Mouse (Mus musculus): ENCODE results near the gene Klhl33. TPM values are rescaled to one million over a fixed set of nuclear protein-coding genes. Genes with fewer than 3 reads are reported as not detected.
"Not testable (repeated sequence)": the region's sequence is repeated elsewhere in the genome, so short reads cannot be mapped to it uniquely, and the experiment has no call there.

Klhl33 gene
- polyA plus RNA-seq, 1 experiment from 2014 or later = 0.68 TPM

- H3K27ac ChIP-seq (ENCODE audit: low read length) = no peak overlapping the region
- WGBS = 81% methylated on average over 4 of the region's 4 CpGs
- ATAC-seq = no peak
- peaks cover 8% of the 10 kb centered on the region for H3K4me1 ChIP-seq (replicated peaks; ENCODE audit: control insufficient read depth, insufficient read depth, low read length)
- no peak overlapping the region for H3K9ac ChIP-seq (replicated peaks; ENCODE audit: low read depth, low read length)
- peaks cover 12% of the 10 kb centered on the region for H3K36me3 ChIP-seq (ENCODE audit: control insufficient read depth, insufficient read depth)
- H3K27me3 ChIP-seq (replicated peaks; ENCODE audit: control insufficient read depth, insufficient read depth, low read length) = no peaks in the 10 kb centered on the region
- no peak overlapping the region for H3K4me2 ChIP-seq (ENCODE audit: low read length)
- no peaks in the 10 kb centered on the region for H3K9me3 ChIP-seq (ENCODE audit: control insufficient read depth, low read length)
- H3K4me3 ChIP-seq (replicated peaks; ENCODE audit: low read length) = no peak overlapping the region
Measured at GRCm38 (mm10) chr14:50908126-50908525, 10.8 kb upstream of the Klhl33 start.

- not testable (repeated sequence) for H3K4me1 ChIP-seq (replicated peaks; ENCODE audit: control insufficient read depth, insufficient read depth, low read length); H3K4me3 ChIP-seq (replicated peaks; ENCODE audit: low read length); H3K4me2 ChIP-seq (ENCODE audit: low read length); H3K27ac ChIP-seq (ENCODE audit: low read length); H3K9ac ChIP-seq (replicated peaks; ENCODE audit: low read depth, low read length); H3K27me3 ChIP-seq (replicated peaks; ENCODE audit: control insufficient read depth, insufficient read depth, low read length); ATAC-seq; H3K9me3 ChIP-seq (ENCODE audit: control insufficient read depth, low read length); H3K36me3 ChIP-seq (ENCODE audit: control insufficient read depth, insufficient read depth)
Measured at GRCm38 (mm10) chr14:50905327-50905726, 8.0 kb upstream of the Klhl33 start.

GRCm38 (mm10) chr14:50904828-50905129 is 7.5 kb upstream of the Klhl33 start:
- Histone ChIP-seq H3K27ac (ENCODE audit: low read length) (no peak overlapping the region), H3K4me2 (ENCODE audit: low read length) (no peak overlapping the region), H3K9ac (replicated peaks; ENCODE audit: low read depth, low read length) (no peak overlapping the region), H3K4me1 (replicated peaks; ENCODE audit: control insufficient read depth, insufficient read depth, low read length) (peaks cover 8% of the 10 kb centered on the region), H3K9me3 (ENCODE audit: control insufficient read depth, low read length) (no peaks in the 10 kb centered on the region), H3K36me3 (ENCODE audit: control insufficient read depth, insufficient read depth) (no peaks in the 10 kb centered on the region), H3K27me3 (replicated peaks; ENCODE audit: control insufficient read depth, insufficient read depth, low read length) (no peaks in the 10 kb centered on the region), H3K4me3 (replicated peaks; ENCODE audit: low read length) (no peak overlapping the region)
- no peak for ATAC-seq
- WGBS = 80% methylated on average over 4 of the region's 4 CpGs

GRCm38 (mm10) chr14:50903973-50904827 is 6.9 kb upstream of the Klhl33 start:
- WGBS = 5% methylated on average over 26 of the region's 26 CpGs
- Histone ChIP-seq H3K36me3 (ENCODE audit: control insufficient read depth, insufficient read depth) (no peaks in the 10 kb centered on the region), H3K9ac (replicated peaks; ENCODE audit: low read depth, low read length) (peak overlapping the region; percentile 28), H3K4me2 (ENCODE audit: low read length) (peak overlapping the region; percentile 59), H3K9me3 (ENCODE audit: control insufficient read depth, low read length) (no peaks in the 10 kb centered on the region), H3K27ac (ENCODE audit: low read length) (no peak overlapping the region), H3K4me1 (replicated peaks; ENCODE audit: control insufficient read depth, insufficient read depth, low read length) (peaks cover 8% of the 10 kb centered on the region), H3K27me3 (replicated peaks; ENCODE audit: control insufficient read depth, insufficient read depth, low read length) (no peaks in the 10 kb centered on the region), H3K4me3 (replicated peaks; ENCODE audit: low read length) (peak overlapping the region; percentile 42)
- peak; percentile 89 for ATAC-seq

GRCm38 (mm10) chr14:50897992-50898391 is 685 bp upstream of the Klhl33 start:
- not testable (repeated sequence) for H3K36me3 ChIP-seq (ENCODE audit: control insufficient read depth, insufficient read depth); H3K4me2 ChIP-seq (ENCODE audit: low read length); H3K4me3 ChIP-seq (replicated peaks; ENCODE audit: low read length); H3K27me3 ChIP-seq (replicated peaks; ENCODE audit: control insufficient read depth, insufficient read depth, low read length); H3K9ac ChIP-seq (replicated peaks; ENCODE audit: low read depth, low read length); ATAC-seq; H3K27ac ChIP-seq (ENCODE audit: low read length); H3K9me3 ChIP-seq (ENCODE audit: control insufficient read depth, low read length)
- WGBS = 96% methylated on average over 2 of the region's 2 CpGs
- peaks cover 14% of the 10 kb centered on the region for H3K4me1 ChIP-seq (replicated peaks; ENCODE audit: control insufficient read depth, insufficient read depth, low read length)

GRCm38 (mm10) chr14:50896747-50897373 is 447 bp downstream of the Klhl33 start:
- no peaks in the 10 kb centered on the region for H3K36me3 ChIP-seq (ENCODE audit: control insufficient read depth, insufficient read depth)
- no peaks in the 10 kb centered on the region for H3K9me3 ChIP-seq (ENCODE audit: control insufficient read depth, low read length)
- no peaks in the 10 kb centered on the region for H3K27me3 ChIP-seq (replicated peaks; ENCODE audit: control insufficient read depth, insufficient read depth, low read length)
- H3K4me3 ChIP-seq (replicated peaks; ENCODE audit: low read length) = peak overlapping the region; percentile 54
- peaks cover 14% of the 10 kb centered on the region for H3K4me1 ChIP-seq (replicated peaks; ENCODE audit: control insufficient read depth, insufficient read depth, low read length)
- WGBS = 14% methylated on average over 23 of the region's 23 CpGs
- ATAC-seq = peak; percentile 84
- H3K4me2 ChIP-seq (ENCODE audit: low read length) = peak overlapping the region; percentile 94
- peak overlapping the region; percentile 63 for H3K9ac ChIP-seq (replicated peaks; ENCODE audit: low read depth, low read length)
- H3K27ac ChIP-seq (ENCODE audit: low read length) = no peak overlapping the region

- no peaks in the 10 kb centered on the region for H3K9me3 ChIP-seq (ENCODE audit: control insufficient read depth, low read length)
- no peak overlapping the region for H3K27ac ChIP-seq (ENCODE audit: low read length)
- H3K9ac ChIP-seq (replicated peaks; ENCODE audit: low read depth, low read length) = peak overlapping the region; percentile 63
- 19% methylated on average over 19 of the region's 19 CpGs for WGBS
- no peaks in the 10 kb centered on the region for H3K27me3 ChIP-seq (replicated peaks; ENCODE audit: control insufficient read depth, insufficient read depth, low read length)
- H3K4me3 ChIP-seq (replicated peaks; ENCODE audit: low read length) = peak overlapping the region; percentile 54
- ATAC-seq = peak; percentile 53
- peak overlapping the region; percentile 94 for H3K4me2 ChIP-seq (ENCODE audit: low read length)
- H3K4me1 ChIP-seq (replicated peaks; ENCODE audit: control insufficient read depth, insufficient read depth, low read length) = peaks cover 14% of the 10 kb centered on the region
- no peaks in the 10 kb centered on the region for H3K36me3 ChIP-seq (ENCODE audit: control insufficient read depth, insufficient read depth)
Measured at GRCm38 (mm10) chr14:50895985-50896746, 1.1 kb downstream of the Klhl33 start.

- Histone ChIP-seq H3K4me3 (replicated peaks; ENCODE audit: low read length) (no peak overlapping the region), H3K4me2 (ENCODE audit: low read length) (no peak overlapping the region), H3K9me3 (ENCODE audit: control insufficient read depth, low read length) (no peaks in the 10 kb centered on the region), H3K36me3 (ENCODE audit: control insufficient read depth, insufficient read depth) (no peaks in the 10 kb centered on the region), H3K27ac (ENCODE audit: low read length) (no peak overlapping the region), H3K9ac (replicated peaks; ENCODE audit: low read depth, low read length) (no peak overlapping the region), H3K27me3 (replicated peaks; ENCODE audit: control insufficient read depth, insufficient read depth, low read length) (no peaks in the 10 kb centered on the region), H3K4me1 (replicated peaks; ENCODE audit: control insufficient read depth, insufficient read depth, low read length) (peaks cover 14% of the 10 kb centered on the region)
- ATAC-seq = no peak
Measured at GRCm38 (mm10) chr14:50895407-50895806, 1.9 kb downstream of the Klhl33 start.
